Mouse (Mus musculus): ENCODE data around the gene Thada.

- TF ChIP-seq CTCF (IDR thresholded peaks at IDR 0.05; ENCODE audit: low read depth) (no peak), EP300 (optimal IDR thresholded peaks at IDR 0.05) (no peak)
These were observed 45.1 kb upstream of the Thada start for GRCm38 (mm10) chr17:84510961-84511639.

All from stomach, postnatal 0 days (tissue).